Mouse (Mus musculus): ENCODE data around the gene Tmem182. TPM values are rescaled to one million over a fixed set of nuclear protein-coding genes. Genes with fewer than 3 reads are reported as not detected.

The Tmem182 gene
- polyA plus RNA-seq (2012; rRNA removed): 0.97 and 4.9 TPM in 2 replicates

DNA sequence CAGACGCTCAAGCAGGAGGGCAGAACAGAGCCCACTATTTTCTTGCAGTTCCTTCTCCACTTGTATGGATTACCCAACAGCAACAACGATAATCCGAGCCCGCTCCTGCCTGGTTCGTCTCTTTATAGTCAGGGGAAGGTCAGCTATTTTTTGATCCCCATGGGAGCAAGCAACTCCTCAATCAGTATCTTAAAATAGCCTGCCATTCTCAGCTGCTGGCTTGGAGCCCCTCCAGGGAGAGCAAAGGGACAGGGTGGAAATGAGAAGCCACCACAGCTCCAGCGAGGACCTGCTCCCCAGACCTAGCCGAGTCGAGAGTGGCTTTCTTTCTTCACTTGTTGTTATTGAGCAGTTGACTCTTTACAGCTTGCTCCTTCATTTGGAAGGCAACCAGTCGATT is at the start of gene Tmem182:
TSS of gene Tmem182 (plus strand) at position 251 of the 400 bp plus-strand sequence.
- WGBS: 55% methylated on average over 9 of the region's 9 CpGs

DNA sequence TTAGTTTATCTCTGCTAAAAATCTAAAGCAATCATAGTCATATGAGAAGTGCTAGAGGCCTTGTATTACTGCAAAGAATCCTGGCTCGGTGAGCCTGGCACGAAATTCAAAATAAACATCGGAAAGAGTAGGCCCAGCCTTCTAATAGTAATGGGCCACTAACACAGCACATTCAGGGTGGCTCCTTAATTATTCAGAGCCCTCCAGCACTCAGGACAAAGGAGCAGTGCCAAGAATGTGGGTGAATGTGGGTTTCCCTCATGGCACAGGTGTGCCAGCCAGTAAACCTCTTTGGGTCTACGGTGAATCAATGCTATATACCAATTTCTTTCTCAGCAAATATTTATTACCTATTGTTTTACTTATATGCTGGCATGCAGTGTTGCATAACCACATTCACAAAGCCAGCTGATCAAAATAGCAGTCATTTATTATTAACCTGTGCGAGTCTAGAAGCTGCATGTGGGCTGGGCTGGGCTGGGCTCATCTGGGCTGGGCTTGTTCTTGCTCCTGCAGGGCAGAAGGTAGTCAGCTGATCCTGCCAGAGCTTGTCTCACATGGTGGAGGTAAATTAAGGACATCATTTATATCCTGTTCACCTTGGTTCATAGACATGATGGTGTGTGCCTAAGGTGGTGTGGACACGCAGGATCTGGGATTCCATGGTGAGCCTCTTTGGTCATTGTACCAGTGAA is 45.5 kb upstream of the Tmem182 start:
- whole genome bisulfite sequencing: 67% methylated on average over 6 of the region's 6 CpGs
- Histone ChIP-seq H3K4me1 (ENCODE audit: control insufficient read depth, insufficient read depth, low read length) (no peaks in the 10 kb centered on the region), H3K4me3 (replicated peaks; ENCODE audit: extremely low read depth, low read depth, low read length) (no peak overlapping the region)
- TF ChIP-seq CTCF (IDR thresholded peaks at IDR 0.05; ENCODE audit: insufficient read depth, low read length) (no peak), POLR2A (IDR thresholded peaks at IDR 0.05; ENCODE audit: borderline replicate concordance, extremely low read depth, low read depth, low read length) (no peak)
- no peak for DNase-seq

More for the DNA sequence above, at the start of gene Tmem182:
- TF ChIP-seq CTCF (IDR thresholded peaks at IDR 0.05; ENCODE audit: insufficient read depth, low read length): no peak
- no peak for TF ChIP-seq POLR2A (IDR thresholded peaks at IDR 0.05; ENCODE audit: borderline replicate concordance, extremely low read depth, low read depth, low read length)
- no peak for DNase-seq
- H3K4me1 ChIP-seq (ENCODE audit: control insufficient read depth, insufficient read depth, low read length): no peaks in the 10 kb centered on the region
- H3K4me3 ChIP-seq (replicated peaks; ENCODE audit: extremely low read depth, low read depth, low read length): no peak within 1 kb of the TSS

DNA sequence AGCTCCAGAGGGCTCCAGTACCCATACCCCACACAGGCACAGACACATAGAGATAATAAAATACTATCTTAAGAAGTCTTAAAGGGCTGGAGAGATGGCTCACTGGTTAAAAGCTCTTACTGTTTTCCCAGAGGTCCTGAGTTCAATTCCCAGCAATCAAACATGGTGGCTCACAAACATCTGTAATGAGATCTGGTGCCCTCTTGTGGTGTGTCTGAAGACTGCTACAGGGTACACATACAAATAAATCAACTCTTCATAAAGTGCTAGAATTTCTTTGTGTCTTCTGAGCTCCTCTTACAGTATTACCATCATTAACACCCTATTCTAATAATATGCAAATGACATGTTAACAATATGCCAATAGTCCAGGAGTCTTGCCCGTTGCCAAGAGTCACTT is 41.4 kb upstream of the Tmem182 start:
- TF ChIP-seq POLR2A (IDR thresholded peaks at IDR 0.05; ENCODE audit: borderline replicate concordance, extremely low read depth, low read depth, low read length): no peak
- TF ChIP-seq CTCF (IDR thresholded peaks at IDR 0.05; ENCODE audit: insufficient read depth, low read length): no peak
- no peak for DNase-seq
- no peak overlapping the region for H3K4me3 ChIP-seq (replicated peaks; ENCODE audit: extremely low read depth, low read depth, low read length)
- 83% methylated on average over 1 of the region's 1 CpGs for WGBS
- H3K4me1 ChIP-seq (ENCODE audit: control insufficient read depth, insufficient read depth, low read length): no peaks in the 10 kb centered on the region

DNA sequence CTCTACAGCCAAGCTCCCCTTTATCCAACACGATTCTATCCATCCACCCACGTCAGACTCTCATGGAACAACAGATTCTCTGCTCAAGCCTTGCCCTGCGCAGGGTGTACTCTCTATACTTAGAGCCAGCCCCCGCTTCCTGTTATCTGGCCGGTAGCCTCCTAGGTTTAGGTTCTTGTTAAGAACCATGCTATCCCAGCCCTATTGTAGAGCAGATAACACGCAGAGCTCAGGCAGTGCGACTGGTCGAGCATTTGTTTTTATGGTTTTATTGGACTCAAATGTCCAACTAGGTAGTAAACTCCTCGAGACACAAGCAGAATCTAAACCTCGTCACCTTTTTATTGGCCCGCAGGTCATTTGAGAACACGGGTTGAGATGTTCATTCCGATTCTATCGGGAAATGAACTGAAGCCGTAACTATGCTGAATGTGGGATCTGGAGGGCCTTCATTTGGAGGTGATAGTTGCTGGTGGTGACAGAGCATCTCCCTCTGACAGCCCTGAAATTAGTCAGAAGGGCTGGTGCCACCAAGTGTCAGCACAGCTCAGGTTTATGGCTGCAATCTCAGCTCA is 40.6 kb upstream of the Tmem182 start:
- TF ChIP-seq POLR2A (IDR thresholded peaks at IDR 0.05; ENCODE audit: borderline replicate concordance, extremely low read depth, low read depth, low read length) (no peak), CTCF (IDR thresholded peaks at IDR 0.05; ENCODE audit: insufficient read depth, low read length) (no peak)
- DNase-seq: no peak
- 86% methylated on average over 15 of the region's 15 CpGs for WGBS
- no peaks in the 10 kb centered on the region for H3K4me1 ChIP-seq (ENCODE audit: control insufficient read depth, insufficient read depth, low read length)
- no peak overlapping the region for H3K4me3 ChIP-seq (replicated peaks; ENCODE audit: extremely low read depth, low read depth, low read length)

DNA sequence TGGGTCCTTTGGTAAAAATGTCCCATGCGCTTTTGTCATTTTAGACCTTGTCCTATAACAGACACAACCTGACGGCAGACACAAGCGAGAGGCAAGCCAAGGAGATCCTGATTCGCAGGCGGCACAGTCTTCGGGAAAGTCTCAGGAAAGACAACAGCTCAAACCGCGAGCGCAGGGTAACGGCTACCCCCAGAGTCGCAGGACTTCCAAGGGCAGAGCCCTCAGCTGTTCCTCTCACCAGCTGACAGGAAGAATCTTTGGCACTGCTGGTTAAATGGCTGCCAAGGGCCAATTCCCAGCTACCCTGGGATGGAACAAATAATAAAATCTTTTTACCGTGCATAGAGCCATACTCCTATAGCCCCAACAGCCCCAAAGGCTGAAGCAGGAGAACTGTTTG is 39.9 kb upstream of the Tmem182 start:
- no peak for DNase-seq
- no peaks in the 10 kb centered on the region for H3K4me1 ChIP-seq (ENCODE audit: control insufficient read depth, insufficient read depth, low read length)
- no peak overlapping the region for H3K4me3 ChIP-seq (replicated peaks; ENCODE audit: extremely low read depth, low read depth, low read length)
- no peak for TF ChIP-seq CTCF (IDR thresholded peaks at IDR 0.05; ENCODE audit: insufficient read depth, low read length)
- no peak for TF ChIP-seq POLR2A (IDR thresholded peaks at IDR 0.05; ENCODE audit: borderline replicate concordance, extremely low read depth, low read depth, low read length)
- WGBS: 85% methylated on average over 12 of the region's 12 CpGs

DNA sequence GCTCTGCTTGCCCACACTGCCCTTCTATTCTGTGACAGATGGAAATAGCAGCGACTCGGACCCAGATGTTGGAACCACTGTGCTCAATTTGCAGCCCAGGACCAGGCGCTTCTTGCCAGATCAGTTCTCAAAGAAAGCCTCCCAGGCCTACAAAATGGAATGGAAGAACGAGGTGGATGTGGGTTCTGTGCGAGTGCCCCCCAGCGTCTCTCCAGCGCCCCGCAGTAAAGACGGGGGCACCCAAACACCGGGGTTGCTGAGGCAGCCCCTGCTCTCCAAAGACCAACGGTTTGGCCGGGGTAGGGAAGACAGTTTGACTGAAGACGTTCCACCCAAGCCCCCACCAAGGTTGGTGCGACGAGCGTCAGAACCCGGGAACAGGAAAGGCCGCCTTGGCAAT is 37.8 kb upstream of the Tmem182 start:
- no peak overlapping the region for H3K4me3 ChIP-seq (replicated peaks; ENCODE audit: extremely low read depth, low read depth, low read length)
- 86% methylated on average over 18 of the region's 18 CpGs for WGBS
- DNase-seq: no peak
- TF ChIP-seq POLR2A (IDR thresholded peaks at IDR 0.05; ENCODE audit: borderline replicate concordance, extremely low read depth, low read depth, low read length) (no peak), CTCF (IDR thresholded peaks at IDR 0.05; ENCODE audit: insufficient read depth, low read length) (no peak)
- H3K4me1 ChIP-seq (ENCODE audit: control insufficient read depth, insufficient read depth, low read length): no peaks in the 10 kb centered on the region

DNA sequence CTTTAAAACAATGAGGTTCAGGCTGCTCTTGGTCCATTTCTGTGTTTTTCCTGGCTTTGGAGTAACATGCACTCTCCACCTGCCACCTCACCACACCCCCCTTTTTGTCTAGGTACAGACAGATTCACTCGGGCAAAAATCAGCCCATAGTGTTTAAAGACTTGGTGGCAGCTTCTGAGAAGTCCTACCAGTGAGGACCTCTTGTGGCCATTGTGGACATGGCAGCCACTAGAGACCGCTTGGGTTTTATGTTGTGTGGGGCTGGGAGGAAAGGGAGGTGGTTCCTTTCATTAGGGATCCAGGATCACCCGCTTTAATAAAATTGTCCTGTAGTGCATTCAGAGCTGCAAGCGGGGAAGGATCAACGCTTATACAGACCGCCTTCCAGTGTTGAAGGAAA is 36.8 kb upstream of the Tmem182 start:
- Histone ChIP-seq H3K4me3 (replicated peaks; ENCODE audit: extremely low read depth, low read depth, low read length) (no peak overlapping the region), H3K4me1 (ENCODE audit: control insufficient read depth, insufficient read depth, low read length) (no peaks in the 10 kb centered on the region)
- TF ChIP-seq POLR2A (IDR thresholded peaks at IDR 0.05; ENCODE audit: borderline replicate concordance, extremely low read depth, low read depth, low read length) (no peak), CTCF (IDR thresholded peaks at IDR 0.05; ENCODE audit: insufficient read depth, low read length) (peak; percentile 34)
- WGBS: 31% methylated on average over 6 of the region's 6 CpGs
- DNase-seq: peak; percentile 17

DNA sequence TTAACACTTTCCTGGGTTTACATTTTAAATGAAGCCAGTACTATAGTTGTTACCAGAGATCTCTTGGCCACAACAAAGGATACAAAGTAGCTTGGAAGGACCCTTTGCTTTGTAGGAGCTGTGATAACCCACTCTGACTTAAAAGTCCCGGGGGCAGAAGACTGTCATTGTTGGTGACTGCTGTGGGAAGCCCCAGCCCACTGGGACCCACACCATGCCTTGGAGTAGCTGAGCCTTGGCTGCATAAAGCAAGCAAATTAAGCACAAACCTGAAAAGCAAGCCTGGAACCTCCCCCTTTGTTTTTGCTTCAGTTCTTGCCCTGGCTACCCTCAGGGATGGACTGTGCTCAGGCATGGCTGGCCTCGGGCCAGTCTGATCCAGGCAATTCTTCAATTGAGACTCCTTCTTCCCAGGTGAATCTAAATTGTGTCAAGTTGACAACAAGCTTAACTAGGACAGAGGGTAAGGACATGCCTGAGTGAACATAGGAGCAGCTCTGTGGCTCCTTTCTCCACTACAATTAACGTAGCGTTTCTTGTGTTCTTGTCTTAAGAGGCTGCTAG is 36.0 kb upstream of the Tmem182 start:
- WGBS: 78% methylated on average over 4 of the region's 4 CpGs
- H3K4me3 ChIP-seq (replicated peaks; ENCODE audit: extremely low read depth, low read depth, low read length): no peak overlapping the region
- DNase-seq: no peak
- no peaks in the 10 kb centered on the region for H3K4me1 ChIP-seq (ENCODE audit: control insufficient read depth, insufficient read depth, low read length)
- TF ChIP-seq POLR2A (IDR thresholded peaks at IDR 0.05; ENCODE audit: borderline replicate concordance, extremely low read depth, low read depth, low read length) (no peak), CTCF (IDR thresholded peaks at IDR 0.05; ENCODE audit: insufficient read depth, low read length) (no peak)

DNA sequence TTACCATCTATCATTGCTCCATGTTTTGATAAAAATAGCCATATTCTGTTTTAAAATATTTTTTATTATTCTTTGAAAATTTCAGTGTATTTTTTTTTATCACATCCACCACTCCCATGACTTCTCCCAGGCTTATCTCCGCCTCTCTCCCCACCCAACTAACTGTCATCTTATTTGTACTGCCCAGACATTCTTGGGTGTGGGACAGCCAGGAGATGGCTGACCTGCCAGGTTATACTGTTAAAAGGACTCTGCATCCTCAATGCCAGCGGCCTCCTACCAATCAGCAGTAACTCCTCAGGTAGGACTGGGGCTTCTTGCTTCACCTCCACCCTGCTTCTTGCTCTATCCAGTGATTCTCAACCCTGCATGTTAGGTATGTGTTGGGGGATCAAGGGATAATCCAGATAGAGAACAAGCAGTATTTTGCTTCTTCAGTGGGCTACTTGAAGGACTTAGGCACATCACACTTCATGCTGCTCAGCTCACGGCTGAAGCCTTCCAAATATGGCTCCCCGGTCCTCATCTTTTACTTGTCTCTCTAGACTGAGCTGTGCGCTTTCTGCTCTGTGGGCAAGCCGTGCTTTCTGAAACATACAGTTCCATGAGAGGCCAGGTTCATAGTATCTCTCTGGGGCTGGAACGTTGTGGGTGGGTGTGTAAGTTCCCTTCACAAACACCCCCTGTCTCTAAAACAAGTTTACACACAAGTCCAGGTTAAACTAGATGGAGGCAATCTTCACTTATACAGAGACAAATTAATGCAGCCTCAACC is 34.0 kb upstream of the Tmem182 start:
- Histone ChIP-seq H3K4me3 (replicated peaks; ENCODE audit: extremely low read depth, low read depth, low read length) (no peak overlapping the region), H3K4me1 (ENCODE audit: control insufficient read depth, insufficient read depth, low read length) (no peaks in the 10 kb centered on the region)
- TF ChIP-seq CTCF (IDR thresholded peaks at IDR 0.05; ENCODE audit: insufficient read depth, low read length) (no peak), POLR2A (IDR thresholded peaks at IDR 0.05; ENCODE audit: borderline replicate concordance, extremely low read depth, low read depth, low read length) (no peak)
- 85% methylated on average over 7 of the region's 7 CpGs for WGBS
- DNase-seq: no peak

All from lung, adult 2 months (tissue).